Mouse (Mus musculus): ENCODE measurements at regions not wholly inside any gene's neighbourhood (a gene's known extent, or its start where the extent isn't known, plus 50 kb on each side); places are given as distances from the start of the nearest gene placed in this dataset.

DNA sequence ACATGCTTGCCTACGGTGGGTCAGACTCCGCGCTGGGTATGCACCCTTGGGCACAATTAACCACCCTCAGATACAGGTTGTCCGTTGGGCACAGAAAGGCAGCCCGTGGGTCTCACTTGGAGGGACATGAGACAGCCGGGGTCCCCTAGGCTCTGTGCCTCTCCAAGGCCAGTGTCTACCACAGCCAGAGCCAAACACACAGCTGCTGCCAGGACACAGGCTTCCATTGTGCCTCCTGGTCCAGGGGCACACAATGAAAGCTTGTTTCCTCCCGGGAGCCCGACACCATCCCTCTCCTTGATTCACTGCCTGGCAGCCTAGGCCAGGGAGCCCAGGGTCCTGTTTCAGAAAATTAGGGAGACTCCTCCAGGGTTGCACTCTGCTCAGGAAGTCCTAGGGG lies 161.4 kb upstream of the Haao start:
- TF ChIP-seq CTCF (IDR thresholded peaks at IDR 0.05; ENCODE audit: low read depth) (no peak), EP300 (IDR thresholded peaks at IDR 0.05; ENCODE audit: low read depth) (no peak)
